Mouse (Mus musculus) adrenal gland, postnatal 0 days (tissue): ENCODE data around the gene Osbpl11. TPM values are rescaled to one million over a fixed set of nuclear protein-coding genes. Genes with fewer than 3 reads are reported as not detected.

Experiments
- polyA plus RNA-seq: library from polyadenylated mRNA; unstranded; fragments of >200 nt; fragmentation: Nextera tagmentation; extraction: Ambion mirVana; gene quantifications from 2 replicates; pipeline ENCODE4 v1.2.1, GENCODE M21; 2015

The Osbpl11 gene
- polyA plus RNA-seq, result 10.9 and 17.1 TPM in 2 replicates

GRCm38 (mm10) chr16:33184901-33185260 lies at the start of gene Osbpl11:
Gene Osbpl11 (plus strand): TSS chr16:33185071.

DNA sequence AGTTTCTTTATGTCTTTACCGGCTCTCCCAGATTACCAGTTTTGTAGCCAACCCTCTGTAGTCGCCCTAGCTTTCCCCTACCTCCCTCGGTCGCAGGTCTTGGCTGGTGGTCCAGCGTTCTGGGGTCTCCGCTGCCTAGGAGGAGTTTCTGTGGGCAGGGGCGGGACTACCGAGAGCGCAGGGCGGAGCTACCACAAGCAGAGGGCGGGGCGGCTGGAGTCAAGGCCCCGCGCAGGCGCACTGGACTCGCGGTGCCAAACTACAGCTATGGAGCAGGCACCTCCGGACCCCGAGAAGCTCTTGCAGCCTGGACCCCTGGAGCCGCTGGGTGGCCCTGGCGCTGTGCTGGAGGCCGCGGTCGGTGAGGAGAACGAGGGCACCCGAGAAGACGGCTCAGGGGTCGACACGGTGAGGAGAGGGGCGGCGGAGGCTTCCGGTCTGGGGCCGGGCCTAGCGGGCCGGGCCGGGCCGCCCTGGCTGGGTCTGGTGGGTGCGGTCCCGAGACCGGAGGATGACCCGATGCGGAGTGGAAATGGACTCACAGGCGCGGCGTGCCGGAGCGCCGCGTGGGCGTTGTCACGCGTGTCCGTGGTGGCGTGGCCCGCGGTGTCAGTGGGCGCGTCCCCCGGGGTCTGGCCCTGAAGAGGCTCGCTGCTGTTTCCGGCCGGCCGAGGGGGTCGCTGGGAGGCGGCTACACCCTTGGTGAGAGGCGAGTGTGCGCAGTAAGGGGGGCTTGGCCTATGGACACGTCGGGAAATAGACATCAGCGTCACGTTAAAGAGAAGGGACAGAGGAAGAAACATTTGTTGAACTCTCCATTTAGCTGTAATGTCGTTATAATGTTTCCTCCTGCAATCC lies 66.6 kb downstream of the Osbpl11 start, which contains the start of gene Snx4:
Snx4 (plus strand) TSS at position 249 of the 858 bp plus-strand sequence.

Other genes starting within 250 kb of the Osbpl11 start
- 1.8 and 2.1 TPM in 2 replicates for gene Iqcg, start 128.9 kb upstream of the Osbpl11 start, polyA plus RNA-seq
- gene Rpl35a, start 128.6 kb upstream of the Osbpl11 start, polyA plus RNA-seq, result 1,430 and 2,258 TPM in 2 replicates
- 1.1 and 6.3 TPM in 2 replicates for gene Lmln, start 122.5 kb upstream of the Osbpl11 start, polyA plus RNA-seq
- gene Snx4, start 66.4 kb downstream of the Osbpl11 start, polyA plus RNA-seq, result 70.5 and 96.4 TPM in 2 replicates
- 33.0 and 42.3 TPM in 2 replicates for gene Zfp148, start 195.8 kb downstream of the Osbpl11 start, polyA plus RNA-seq